Mouse (Mus musculus) embryonic facial prominence, embryonic 13.5 days (tissue): ENCODE measurements at regions not wholly inside any gene's neighbourhood (a gene's known extent, or its start where the extent isn't known, plus 50 kb on each side); places are given as distances from the start of the nearest gene placed in this dataset.
"Not testable (repeated sequence)": the region's sequence is repeated elsewhere in the genome, so short reads cannot be mapped to it uniquely, and the experiment has no call there.

Experiments
- ATAC-seq: fragments of 200-750 bp; cut with Nextera tagmentation; 2 replicates; pipeline ENCODE4 v1.8.0; 2017; ENCODE audit warnings: low read depth; ENCODE audit not compliant: insufficient number of reproducible peaks, insufficient read depth, low FRiP score, low TSS enrichment
- H3K27ac ChIP-seq: fragments of 300-500 bp; sonication (generic); 2 replicates; pipeline ENCODE4 v1.5.1; 2015; ENCODE audit warnings: moderate library complexity, mild to moderate bottlenecking, inconsistent platforms
- H3K27me3 ChIP-seq: fragments of 300-500 bp; sonication (generic); 2 replicates; pipeline ENCODE4 v1.6.1; 2015; ENCODE audit warnings: mild to moderate bottlenecking, inconsistent platforms
- H3K36me3 ChIP-seq: fragments of 300-500 bp; sonication (generic); 2 replicates; pipeline ENCODE4 v1.6.1; 2015; ENCODE audit warnings: mild to moderate bottlenecking, inconsistent platforms
- H3K4me1 ChIP-seq: fragments of 300-500 bp; sonication (generic); 2 replicates; pipeline ENCODE4 v1.6.1; 2015; ENCODE audit warnings: inconsistent platforms
- H3K4me2 ChIP-seq: fragments of 300-500 bp; sonication (generic); 2 replicates; pipeline ENCODE4 v1.6.1; 2015; ENCODE audit warnings: moderate library complexity, mild to moderate bottlenecking, inconsistent platforms
- H3K4me3 ChIP-seq: fragments of 300-500 bp; sonication (generic); 2 replicates; pipeline ENCODE4 v1.5.1; 2015; ENCODE audit warnings: mild to moderate bottlenecking, inconsistent platforms
- H3K9ac ChIP-seq: fragments of 300-500 bp; sonication (generic); 2 replicates; pipeline ENCODE4 v1.6.1; 2015; ENCODE audit warnings: mild to moderate bottlenecking, inconsistent platforms
- H3K9me3 ChIP-seq: fragments of 300-500 bp; sonication (generic); 2 replicates; pipeline ENCODE4 v1.6.1; 2016; ENCODE audit warnings: inconsistent platforms
- WGBS: fragments of 180-500 bp; shearing (Covaris S2); methylation state at CpG from one replicate; pipeline ENCODE4 v1.1.7; 2015; ENCODE audit warnings: mixed read lengths; 5-methylcytosine and 5-hydroxymethylcytosine counted together

- H3K27ac ChIP-seq, H3K27me3 ChIP-seq, H3K9me3 ChIP-seq, H3K4me3 ChIP-seq, H3K4me1 ChIP-seq, H3K4me2 ChIP-seq, H3K36me3 ChIP-seq, H3K9ac ChIP-seq, ATAC-seq: not testable (repeated sequence)
- WGBS = 82% methylated on average over 11 of the region's 11 CpGs
Observed at GRCm38 (mm10) chr4:153831251-153831650, 125.8 kb upstream of the A430005L14Rik start.

- Histone ChIP-seq H3K4me1 (no peaks in the 10 kb centered on the region), H3K36me3 (no peaks in the 10 kb centered on the region), H3K27me3 (no peaks in the 10 kb centered on the region), H3K4me3 (no peak overlapping the region), H3K9ac (no peak overlapping the region), H3K4me2 (no peak overlapping the region), H3K9me3 (no peaks in the 10 kb centered on the region), H3K27ac (no peak overlapping the region)
- 72% methylated on average over 2 of the region's 2 CpGs for WGBS
- ATAC-seq = no peak
Observed at GRCm38 (mm10) chr4:153832151-153832550, 124.9 kb upstream of the A430005L14Rik start.

GRCm38 (mm10) chr4:153844766-153845165, 112.3 kb upstream of the A430005L14Rik start:
- Histone ChIP-seq H3K4me1 (no peaks in the 10 kb centered on the region), H3K4me3 (no peak overlapping the region), H3K27ac (no peak overlapping the region), H3K36me3 (no peaks in the 10 kb centered on the region), H3K9ac (no peak overlapping the region), H3K9me3 (no peaks in the 10 kb centered on the region), H3K4me2 (no peak overlapping the region), H3K27me3 (no peaks in the 10 kb centered on the region)
- ATAC-seq = no peak
- WGBS = 71% methylated on average over 6 of the region's 6 CpGs

- no peaks in the 10 kb centered on the region for H3K4me1 ChIP-seq
- H3K36me3 ChIP-seq = no peaks in the 10 kb centered on the region
- H3K27me3 ChIP-seq = no peaks in the 10 kb centered on the region
- WGBS = 59% methylated on average over 3 of the region's 3 CpGs
- no peak overlapping the region for H3K4me2 ChIP-seq
- H3K27ac ChIP-seq = no peak overlapping the region
- H3K9ac ChIP-seq = no peak overlapping the region
- H3K4me3 ChIP-seq = no peak overlapping the region
- no peak for ATAC-seq
- H3K9me3 ChIP-seq = no peaks in the 10 kb centered on the region
Observed at GRCm38 (mm10) chr4:153848274-153848673, 108.8 kb upstream of the A430005L14Rik start.

- Histone ChIP-seq H3K27me3 (no peaks in the 10 kb centered on the region), H3K4me3 (no peak overlapping the region), H3K27ac (no peak overlapping the region), H3K4me2 (no peak overlapping the region), H3K36me3 (no peaks in the 10 kb centered on the region), H3K4me1 (no peaks in the 10 kb centered on the region), H3K9ac (no peak overlapping the region), H3K9me3 (no peaks in the 10 kb centered on the region)
- 58% methylated on average over 11 of the region's 11 CpGs for WGBS
- no peak for ATAC-seq
Observed at GRCm38 (mm10) chr4:153850186-153850585, 106.9 kb upstream of the A430005L14Rik start.

- Histone ChIP-seq H3K4me1 (no peaks in the 10 kb centered on the region), H3K4me2 (no peak overlapping the region), H3K9me3 (no peaks in the 10 kb centered on the region), H3K27me3 (no peaks in the 10 kb centered on the region), H3K4me3 (no peak overlapping the region), H3K27ac (no peak overlapping the region), H3K36me3 (no peaks in the 10 kb centered on the region), H3K9ac (no peak overlapping the region)
- WGBS = 62% methylated on average over 9 of the region's 9 CpGs
- no peak for ATAC-seq
Observed at GRCm38 (mm10) chr4:153854084-153854747, 102.8 kb upstream of the A430005L14Rik start.

GRCm38 (mm10) chr4:153854748-153855092, 102.3 kb upstream of the A430005L14Rik start:
- WGBS = 50% methylated on average over 4 of the region's 4 CpGs
- no peak overlapping the region for H3K4me3 ChIP-seq
- H3K27ac ChIP-seq = no peak overlapping the region
- no peaks in the 10 kb centered on the region for H3K27me3 ChIP-seq
- no peak for ATAC-seq
- H3K4me2 ChIP-seq = no peak overlapping the region
- no peaks in the 10 kb centered on the region for H3K36me3 ChIP-seq
- no peaks in the 10 kb centered on the region for H3K4me1 ChIP-seq
- H3K9me3 ChIP-seq = no peaks in the 10 kb centered on the region
- H3K9ac ChIP-seq = no peak overlapping the region

GRCm38 (mm10) chr4:153861420-153861819, 95.6 kb upstream of the A430005L14Rik start:
- H3K4me3 ChIP-seq = no peak overlapping the region
- H3K9ac ChIP-seq = no peak overlapping the region
- no peak for ATAC-seq
- WGBS = 68% methylated on average over 8 of the region's 8 CpGs
- H3K4me2 ChIP-seq = no peak overlapping the region
- H3K9me3 ChIP-seq = no peaks in the 10 kb centered on the region
- no peak overlapping the region for H3K27ac ChIP-seq
- no peaks in the 10 kb centered on the region for H3K36me3 ChIP-seq
- H3K27me3 ChIP-seq = no peaks in the 10 kb centered on the region
- H3K4me1 ChIP-seq = no peaks in the 10 kb centered on the region

GRCm38 (mm10) chr4:153862121-153862660, 94.8 kb upstream of the A430005L14Rik start:
- no peak overlapping the region for H3K4me2 ChIP-seq
- WGBS = 83% methylated on average over 12 of the region's 12 CpGs

GRCm38 (mm10) chr4:153872346-153872745, 84.7 kb upstream of the A430005L14Rik start:
- no peak overlapping the region for H3K4me2 ChIP-seq
- no peak overlapping the region for H3K4me3 ChIP-seq
- no peaks in the 10 kb centered on the region; the same call in 1 of the 2 replicates for H3K9me3 ChIP-seq
- WGBS = 72% methylated on average over 3 of the region's 3 CpGs
- no peak overlapping the region for H3K27ac ChIP-seq
- H3K27me3 ChIP-seq = peaks cover 4% of the 10 kb centered on the region; the same call in 1 of the 2 replicates
- no peaks in the 10 kb centered on the region for H3K4me1 ChIP-seq
- no peak for ATAC-seq
- H3K9ac ChIP-seq = no peak overlapping the region
- H3K36me3 ChIP-seq = no peaks in the 10 kb centered on the region

More at GRCm38 (mm10) chr4:153862121-153862660, 94.8 kb upstream of the A430005L14Rik start:
- Histone ChIP-seq H3K9ac (no peak overlapping the region), H3K9me3 (no peaks in the 10 kb centered on the region), H3K27me3 (no peaks in the 10 kb centered on the region; the same call in 1 of the 2 replicates), H3K4me3 (no peak overlapping the region), H3K36me3 (no peaks in the 10 kb centered on the region), H3K4me1 (no peaks in the 10 kb centered on the region), H3K27ac (no peak overlapping the region)
- ATAC-seq = no peak

GRCm38 (mm10) chr4:153875036-153875435, 82.0 kb upstream of the A430005L14Rik start:
- not testable (repeated sequence) for H3K36me3 ChIP-seq, H3K27ac ChIP-seq, H3K4me2 ChIP-seq, H3K27me3 ChIP-seq, H3K4me3 ChIP-seq, ATAC-seq, H3K4me1 ChIP-seq, H3K9me3 ChIP-seq, H3K9ac ChIP-seq
- 88% methylated on average over 1 of the region's 1 CpGs for WGBS

GRCm38 (mm10) chr4:153876954-153877642, 79.9 kb upstream of the A430005L14Rik start:
- Histone ChIP-seq H3K9ac (no peak overlapping the region), H3K27ac (no peak overlapping the region), H3K4me3 (no peak overlapping the region), H3K4me2 (no peak overlapping the region), H3K36me3 (no peaks in the 10 kb centered on the region), H3K9me3 (no peaks in the 10 kb centered on the region; the same call in 1 of the 2 replicates), H3K27me3 (no peaks in the 10 kb centered on the region), H3K4me1 (no peaks in the 10 kb centered on the region)
- WGBS = 78% methylated on average over 7 of the region's 7 CpGs
- no peak; the same call in 1 of the 2 replicates for ATAC-seq
